Mouse (Mus musculus) embryo, embryonic 10 days (tissue): ENCODE data around the gene Klhl40.

Source experiments
- DNase-seq: peaks from one replicate; pipeline ENCODE4 v3.0.0-alpha.2; 2015; ENCODE audit warnings: low spot score

The Klhl40 gene

GRCm38 (mm10) chr9:121778066-121778624 is 738 bp downstream of the Klhl40 start:
- DNase-seq = peak; percentile 38

- no peak for DNase-seq
Measured at GRCm38 (mm10) chr9:121784801-121785200, 7.4 kb downstream of the Klhl40 start.

GRCm38 (mm10) chr9:121785261-121785660 is 7.9 kb downstream of the Klhl40 start:
- no peak for DNase-seq

- no peak for DNase-seq
Measured at GRCm38 (mm10) chr9:121786359-121786758, 9.0 kb downstream of the Klhl40 start.

- peak; percentile 86 for DNase-seq
Measured at GRCm38 (mm10) chr9:121791206-121791605, 13.8 kb downstream of the Klhl40 start.

GRCm38 (mm10) chr9:121791757-121792521 is 14.5 kb downstream of the Klhl40 start, which contains the start of gene Hhatl:
TSS of gene Hhatl (minus strand) at chr9:121792507.
- DNase-seq = no peak

- DNase-seq = no peak
Measured at GRCm38 (mm10) chr9:121794972-121795539, 17.6 kb downstream of the Klhl40 start.

GRCm38 (mm10) chr9:121797722-121798121 is 20.3 kb downstream of the Klhl40 start:
- DNase-seq = peak; percentile 39

- no peak for DNase-seq
Measured at GRCm38 (mm10) chr9:121798887-121799520, 21.6 kb downstream of the Klhl40 start.

- no peak for DNase-seq
Measured at GRCm38 (mm10) chr9:121802747-121803146, 25.3 kb downstream of the Klhl40 start.

GRCm38 (mm10) chr9:121807546-121807945 is 30.1 kb downstream of the Klhl40 start:
- DNase-seq = no peak

GRCm38 (mm10) chr9:121807947-121808346 is 30.5 kb downstream of the Klhl40 start:
- DNase-seq = no peak

GRCm38 (mm10) chr9:121808511-121808910 is 31.1 kb downstream of the Klhl40 start:
- no peak for DNase-seq

- no peak for DNase-seq
Measured at GRCm38 (mm10) chr9:121810081-121810821, 32.8 kb downstream of the Klhl40 start.

- DNase-seq = no peak
Measured at GRCm38 (mm10) chr9:121815183-121815582, 37.8 kb downstream of the Klhl40 start.

- DNase-seq = no peak
Measured at GRCm38 (mm10) chr9:121819073-121819770, 41.8 kb downstream of the Klhl40 start.

GRCm38 (mm10) chr9:121819771-121820471 is 42.5 kb downstream of the Klhl40 start:
- no peak for DNase-seq

GRCm38 (mm10) chr9:121820765-121821164 is 43.4 kb downstream of the Klhl40 start:
- no peak for DNase-seq

GRCm38 (mm10) chr9:121822585-121822991 is 45.2 kb downstream of the Klhl40 start:
- no peak for DNase-seq

- DNase-seq = no peak
Measured at GRCm38 (mm10) chr9:121823051-121823450, 45.6 kb downstream of the Klhl40 start.

- no peak for DNase-seq
Measured at GRCm38 (mm10) chr9:121823991-121824390, 46.6 kb downstream of the Klhl40 start.
